Mouse (Mus musculus) urinary bladder, postnatal 4 days (tissue): Measurements from ENCODE around the gene Adrb1.

Experiments
- DNase-seq, 2 experiments: peaks; one replicate each; pipeline ENCODE4 v3.0.0; 2021 to 2022; ENCODE audit warnings: low spot score in 2 of 2

Adrb1 gene

DNA sequence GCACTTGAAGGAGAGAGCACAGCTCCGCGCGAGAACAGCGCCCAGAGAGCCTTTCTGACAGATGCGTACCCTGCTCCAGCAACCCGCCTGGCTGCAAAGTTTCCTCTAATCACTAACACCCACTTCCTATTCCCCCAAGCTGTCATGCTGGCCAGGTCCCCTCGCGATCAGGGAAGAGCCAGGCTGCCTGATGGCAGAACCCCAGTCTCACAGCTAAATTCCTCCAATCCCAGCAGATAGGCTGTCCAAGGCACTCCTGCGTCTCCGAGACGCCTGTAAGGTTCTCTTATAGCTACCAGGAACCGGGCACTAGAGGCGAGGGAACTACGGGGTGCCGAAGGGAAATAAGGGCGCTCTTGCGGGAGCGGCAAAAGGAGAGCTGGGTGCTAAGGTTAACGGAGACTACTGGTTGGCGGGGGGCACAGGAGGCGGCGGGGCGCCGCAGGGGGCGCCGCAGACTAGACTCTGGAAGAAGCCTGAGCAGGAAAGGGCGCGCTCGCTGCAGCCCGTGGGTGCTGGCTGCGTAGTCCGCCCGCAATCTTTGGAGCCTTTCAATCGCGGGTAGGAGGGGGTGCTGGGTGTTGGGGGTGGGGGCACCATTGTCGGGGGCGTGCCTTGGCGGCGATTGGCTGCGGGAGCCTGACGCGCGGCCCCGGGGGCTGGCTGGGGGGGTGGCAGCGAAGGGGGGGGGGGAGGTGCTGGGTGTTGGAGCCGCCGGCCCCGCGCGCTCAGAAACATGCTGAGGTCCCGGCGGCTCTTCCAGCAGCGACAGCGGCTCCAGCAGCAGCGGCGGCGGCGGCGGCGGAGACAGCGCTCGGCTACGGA lies at the start of gene Adrb1:
Gene Adrb1 (plus strand): TSS at position 813 of the 825 bp plus-strand sequence.
- peak; percentile 44 to 73 for DNase-seq

DNA sequence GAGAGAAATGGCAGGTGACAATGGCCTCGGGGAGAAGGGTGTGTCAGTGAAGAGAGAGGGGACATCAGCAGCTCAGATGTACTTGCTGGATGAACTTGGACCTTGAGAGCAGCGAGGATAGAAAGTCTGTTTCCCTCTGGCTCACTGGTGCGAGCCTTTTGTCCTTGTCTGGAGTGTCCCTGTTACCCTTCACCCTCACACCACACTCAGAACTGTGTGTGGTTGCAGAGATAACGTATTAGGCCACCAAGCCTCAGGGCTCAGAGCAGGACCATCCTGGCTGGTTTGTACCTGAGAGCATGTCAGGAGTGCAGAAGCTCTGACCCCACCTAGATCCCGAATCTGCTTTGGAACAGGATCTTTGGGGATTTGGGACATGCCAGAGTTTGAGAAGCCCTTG lies 46.3 kb upstream of the Adrb1 start:
- DNase-seq, result no peak

DNA sequence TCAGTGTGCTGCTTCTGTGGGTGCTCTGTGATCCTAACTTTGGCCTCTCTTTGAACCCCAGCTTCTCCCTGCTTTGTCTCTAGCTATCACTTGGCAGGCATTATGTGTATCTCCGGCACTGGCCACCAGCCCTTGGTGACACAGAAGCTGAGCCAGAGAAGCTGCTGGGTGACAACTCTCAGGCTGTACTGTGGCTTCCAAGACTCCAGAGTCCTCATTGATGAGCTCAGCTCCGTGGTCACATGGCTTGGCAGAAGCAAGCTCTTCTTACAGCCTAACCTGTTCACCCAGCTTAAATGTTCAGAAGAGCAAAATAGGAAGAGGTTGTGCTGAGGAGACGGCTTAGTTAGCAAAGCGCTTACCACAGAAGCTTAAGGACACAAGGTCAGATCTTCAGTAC lies 45.5 kb upstream of the Adrb1 start:
- DNase-seq, result no peak

DNA sequence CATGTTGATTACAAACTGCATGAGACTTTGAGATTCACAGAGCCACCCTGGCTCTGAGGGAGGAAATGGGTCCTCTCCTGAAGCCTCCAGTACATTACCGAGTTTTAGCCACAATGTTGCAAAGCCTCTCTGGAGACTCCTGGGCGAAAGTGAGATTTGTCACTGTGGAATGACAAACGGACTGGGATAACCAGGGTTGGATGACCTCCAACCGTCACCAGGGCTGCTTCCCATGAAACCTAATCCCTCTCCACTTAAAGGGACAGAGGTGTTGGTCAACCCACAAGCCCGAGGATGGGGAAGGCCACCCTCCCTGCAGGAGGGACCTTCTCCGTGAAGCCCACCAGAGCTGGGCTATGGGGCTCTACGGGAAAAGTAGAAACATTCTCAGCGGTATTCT lies 44.4 kb upstream of the Adrb1 start:
- no peak for DNase-seq

DNA sequence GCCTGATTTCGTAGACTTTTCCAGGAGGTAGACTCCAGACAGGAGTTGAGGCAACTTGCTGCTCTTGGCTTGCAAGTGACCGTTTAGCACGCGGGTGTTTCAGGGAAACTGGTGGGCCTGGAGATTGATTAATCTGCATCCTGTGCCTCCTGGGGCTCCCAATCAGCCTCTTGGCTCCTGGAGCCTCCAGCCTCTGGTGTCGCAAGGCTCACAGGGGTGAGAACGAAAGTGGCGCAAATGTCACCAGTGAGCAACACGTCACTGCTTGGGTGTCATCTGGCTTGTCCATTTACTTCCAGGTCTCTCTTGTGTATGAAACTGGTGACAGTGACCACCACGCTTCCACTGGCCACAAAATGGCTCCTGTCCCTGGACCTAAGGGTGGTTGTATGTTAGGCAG lies 43.5 kb upstream of the Adrb1 start:
- DNase-seq, result no peak

DNA sequence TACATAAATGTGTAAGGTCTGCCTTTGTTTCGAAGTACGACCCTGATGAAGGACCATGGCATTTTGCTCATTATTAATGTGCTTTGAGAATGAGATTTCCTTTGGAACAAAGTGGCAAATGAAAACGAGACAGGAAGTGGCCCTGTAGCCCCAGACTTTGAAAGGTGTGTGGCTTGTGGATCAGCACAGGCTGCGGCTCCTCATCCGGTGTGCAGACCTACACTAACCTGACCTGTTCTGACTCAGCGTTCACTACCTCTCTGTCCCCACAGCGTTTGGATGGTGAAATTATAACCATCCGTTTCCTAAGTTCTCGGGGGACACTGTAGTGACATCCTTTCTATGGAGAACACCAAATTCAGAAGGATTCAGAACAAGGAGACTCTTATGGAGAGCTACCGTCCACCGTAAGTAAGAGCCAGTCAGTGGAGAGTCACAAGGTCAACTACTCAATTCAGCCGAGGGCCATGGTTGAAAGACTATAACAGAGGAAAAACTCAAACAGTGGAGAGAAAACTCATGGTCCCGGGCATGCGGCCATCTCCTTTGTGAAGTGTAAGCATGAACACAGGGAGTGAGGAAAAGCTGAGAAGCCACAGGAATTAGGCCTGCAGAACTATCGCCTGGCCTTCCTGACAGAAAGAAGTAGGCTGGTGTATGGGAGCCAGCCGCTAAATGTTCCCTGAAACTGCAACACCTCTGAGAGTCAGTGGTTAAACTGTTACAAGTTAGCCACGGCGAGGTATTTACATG lies 42.6 kb upstream of the Adrb1 start:
- no peak for DNase-seq

DNA sequence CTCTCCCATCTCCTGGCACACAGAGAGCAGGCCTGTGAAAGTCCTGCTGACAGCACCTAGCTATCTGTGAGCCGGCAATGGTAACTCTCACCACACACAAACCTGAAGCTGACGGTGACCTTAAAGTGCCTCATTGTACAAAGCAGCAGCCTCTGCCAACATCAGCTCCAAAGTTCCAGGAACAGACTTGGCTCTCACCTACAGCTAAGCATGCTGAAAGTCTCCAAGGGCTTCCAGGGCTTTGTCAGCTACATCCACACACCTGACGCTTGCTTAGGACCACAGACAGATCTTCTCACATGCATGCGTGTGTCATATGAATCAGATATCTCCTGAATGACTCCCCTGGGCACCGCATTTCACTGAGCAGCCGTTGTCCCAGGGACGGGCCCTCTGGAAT lies 42.0 kb upstream of the Adrb1 start:
- no peak for DNase-seq

DNA sequence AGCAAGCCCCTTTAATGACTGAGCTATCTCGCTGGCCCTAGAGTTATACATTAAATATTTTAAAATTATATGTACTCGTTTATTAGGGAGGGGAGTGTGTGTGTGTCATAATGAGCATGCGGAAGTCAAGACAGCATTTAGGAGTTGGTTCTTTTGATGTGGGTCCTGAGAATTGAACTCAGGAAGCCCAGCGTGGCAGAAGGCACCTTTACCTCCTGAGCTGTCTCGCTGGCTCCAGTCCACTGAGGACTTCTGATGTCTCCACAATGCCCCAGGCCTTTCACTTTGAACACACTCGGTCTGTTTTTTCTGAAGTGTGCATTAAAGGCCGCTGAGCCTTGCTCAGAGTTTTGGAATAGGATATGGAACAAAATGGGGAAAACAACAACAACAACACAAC lies 39.7 kb upstream of the Adrb1 start:
- DNase-seq, result no peak

DNA sequence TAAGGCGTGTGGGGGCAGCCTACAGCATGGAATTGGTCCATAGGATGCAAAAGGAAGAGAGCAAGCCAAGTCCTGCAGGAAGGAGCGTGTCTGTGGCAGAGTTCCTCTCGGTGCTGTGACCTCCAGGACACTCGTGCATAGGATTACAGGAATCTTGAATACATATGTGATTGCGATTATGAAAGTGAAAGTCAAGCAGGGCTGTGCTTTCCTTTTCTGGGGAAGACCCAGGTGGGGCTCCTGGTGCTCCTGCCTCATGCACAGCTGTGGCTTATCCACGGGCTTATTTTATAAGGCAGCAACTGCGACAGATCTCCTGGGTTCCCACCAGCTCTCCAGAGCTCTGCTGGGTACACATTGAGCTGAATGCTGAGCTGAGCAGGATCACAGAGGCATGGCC lies 39.2 kb upstream of the Adrb1 start:
- no peak for DNase-seq

DNA sequence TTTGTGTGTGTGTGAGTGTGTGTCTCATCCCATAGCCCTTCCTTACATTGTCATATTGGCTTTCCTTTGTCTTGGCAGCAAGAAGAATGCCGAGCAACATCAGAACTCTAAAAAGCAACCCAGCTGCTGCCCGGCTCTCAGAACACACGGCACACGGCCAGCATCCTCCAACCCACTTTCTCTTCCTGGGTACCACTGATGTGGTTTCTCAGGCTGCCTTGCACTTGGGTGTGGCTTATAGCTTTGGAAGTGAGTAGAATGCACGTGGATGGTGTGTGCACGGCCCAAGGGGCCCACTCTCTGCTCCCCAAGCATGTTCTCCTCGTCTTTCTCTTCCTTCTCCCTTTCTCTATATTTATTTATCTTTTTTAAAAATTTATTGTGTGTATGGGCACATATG lies 36.5 kb upstream of the Adrb1 start:
- no peak for DNase-seq

DNA sequence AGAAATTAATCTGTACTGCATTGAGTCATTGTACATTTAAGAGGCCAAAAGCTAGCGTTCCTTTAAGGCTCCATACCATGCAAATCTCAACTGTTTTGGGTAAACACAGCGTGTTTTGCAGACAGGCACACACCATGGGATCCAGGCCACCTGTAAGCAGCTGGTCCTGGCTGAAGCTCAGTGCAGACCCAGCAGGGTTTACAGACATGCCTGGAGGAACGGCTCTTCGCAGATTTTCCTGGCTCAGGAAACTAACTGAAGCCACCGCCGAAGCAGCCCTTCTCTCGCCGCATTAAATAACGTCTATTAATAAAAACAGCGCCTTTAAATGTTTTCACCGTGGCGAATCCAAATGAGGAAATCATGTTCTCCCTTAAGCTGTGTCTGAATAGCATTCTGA lies 35.8 kb upstream of the Adrb1 start:
- no peak for DNase-seq

DNA sequence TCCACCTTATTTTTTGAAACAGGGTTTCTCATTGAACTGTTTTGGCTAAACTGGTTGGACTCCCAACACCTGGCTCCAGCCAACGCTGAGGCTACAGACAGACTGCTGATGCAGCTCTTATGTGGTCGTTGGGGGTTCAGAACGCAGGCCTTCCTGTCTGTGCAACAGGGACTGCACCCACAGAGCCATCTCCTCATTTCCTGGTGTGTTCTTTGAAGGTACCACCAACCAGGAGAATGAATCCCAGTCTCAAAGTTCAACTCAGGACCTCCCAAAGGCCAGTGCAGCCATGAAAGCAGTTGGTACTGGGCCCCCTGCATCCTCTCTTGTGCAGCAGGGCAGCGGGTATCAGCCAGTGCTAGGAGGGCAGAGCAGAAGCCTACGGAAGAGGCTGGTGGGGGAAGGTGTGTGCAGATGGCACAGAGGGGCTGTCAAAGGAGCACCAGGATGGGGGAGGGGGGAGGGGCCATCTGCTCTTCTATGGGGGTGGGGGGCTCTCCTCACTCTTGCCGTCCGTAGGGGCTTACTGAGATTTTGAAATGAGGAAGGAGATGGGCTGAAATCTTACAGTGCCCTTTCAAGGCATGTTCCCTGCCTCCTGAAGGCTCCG lies 34.9 kb upstream of the Adrb1 start:
- DNase-seq, result no peak

DNA sequence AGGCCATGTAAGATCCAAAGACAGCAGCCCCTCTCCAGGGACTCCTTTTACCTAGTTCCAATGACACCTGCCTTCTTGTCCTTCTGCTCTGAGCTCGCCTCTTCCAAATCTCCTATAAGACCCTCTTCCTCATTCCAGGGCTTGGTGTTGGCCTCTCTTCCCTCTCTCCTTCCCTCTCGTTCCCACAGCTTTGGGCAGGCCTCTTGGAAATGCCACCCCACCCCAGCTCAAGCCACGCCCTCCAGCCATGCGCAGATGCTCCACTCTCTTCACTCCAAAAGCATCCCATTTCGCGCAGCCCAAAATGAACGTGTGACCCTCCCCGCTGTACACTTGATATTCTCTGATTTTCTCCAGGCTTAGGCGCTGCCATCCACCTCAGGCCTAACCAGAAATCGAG lies 34.3 kb upstream of the Adrb1 start:
- no peak for DNase-seq

DNA sequence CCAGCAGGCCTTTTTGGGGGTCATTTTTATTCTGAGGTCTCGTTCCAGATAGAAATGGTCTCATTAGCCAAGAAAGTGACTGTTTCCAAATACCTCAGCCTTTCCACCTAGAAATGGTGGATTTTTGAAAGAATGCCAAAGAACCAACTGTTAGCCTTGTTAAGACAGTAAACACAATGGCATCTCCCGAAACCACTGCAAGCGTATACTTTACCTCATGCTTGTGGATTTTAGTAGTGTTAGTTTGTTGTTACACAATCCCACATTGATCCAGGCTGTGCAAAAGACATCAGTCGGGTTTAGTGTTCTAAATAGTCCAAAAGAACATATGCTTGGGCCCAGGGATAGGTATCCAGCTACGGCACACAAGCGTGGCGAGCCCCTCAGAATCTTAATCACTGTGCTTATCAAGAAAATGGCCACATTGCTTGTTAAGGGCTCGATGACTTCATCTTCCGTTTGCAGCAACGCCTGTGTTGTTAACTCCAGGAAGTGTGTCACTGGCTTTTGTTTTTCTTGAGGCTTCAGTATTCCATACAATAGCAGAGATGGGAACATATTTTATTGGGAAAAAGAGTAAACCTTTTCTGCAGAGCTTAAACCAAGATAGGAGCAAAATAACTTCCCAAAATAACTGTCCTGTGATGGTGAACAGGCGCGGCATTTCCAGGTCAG lies 33.2 kb upstream of the Adrb1 start:
- no peak for DNase-seq

DNA sequence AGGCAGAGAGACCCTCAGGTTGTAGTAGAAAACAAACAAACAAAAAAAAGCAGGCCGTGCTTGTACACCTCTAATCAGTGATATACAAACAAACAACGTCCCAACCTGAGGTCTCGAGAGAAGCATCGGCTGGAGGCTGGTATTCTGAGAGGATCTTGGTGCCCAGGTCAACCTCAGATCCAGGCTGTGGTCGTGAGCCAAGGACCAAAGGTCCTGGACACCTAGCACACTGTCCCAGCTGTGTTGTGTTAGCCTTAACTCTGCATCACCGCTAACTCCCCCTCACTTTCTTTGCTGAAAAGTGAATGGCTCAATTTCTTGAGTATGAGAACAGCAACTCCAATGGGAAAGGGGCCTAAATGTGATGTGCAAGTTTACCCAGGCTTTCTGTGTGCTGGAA lies 32.5 kb upstream of the Adrb1 start:
- DNase-seq, result no peak

DNA sequence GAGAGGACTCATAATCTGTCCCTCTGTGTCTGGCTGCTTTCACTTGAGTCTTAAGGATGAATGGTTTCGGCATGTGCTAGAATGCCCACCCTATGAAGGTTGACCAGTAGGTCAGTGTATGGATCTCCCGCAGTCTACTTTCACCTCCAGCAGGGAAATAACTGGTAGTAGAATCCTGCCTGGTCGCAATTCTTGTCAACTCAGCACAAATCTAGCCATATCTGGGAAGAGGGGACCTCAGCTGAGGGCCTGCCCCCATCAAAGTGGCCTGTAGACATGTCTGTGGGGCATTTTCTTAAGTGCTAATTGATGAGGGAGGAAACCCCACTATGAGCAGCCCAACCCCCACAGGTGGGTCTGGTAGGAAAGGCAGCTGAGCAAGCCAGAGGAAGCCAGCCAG lies 30.9 kb upstream of the Adrb1 start:
- no peak for DNase-seq

DNA sequence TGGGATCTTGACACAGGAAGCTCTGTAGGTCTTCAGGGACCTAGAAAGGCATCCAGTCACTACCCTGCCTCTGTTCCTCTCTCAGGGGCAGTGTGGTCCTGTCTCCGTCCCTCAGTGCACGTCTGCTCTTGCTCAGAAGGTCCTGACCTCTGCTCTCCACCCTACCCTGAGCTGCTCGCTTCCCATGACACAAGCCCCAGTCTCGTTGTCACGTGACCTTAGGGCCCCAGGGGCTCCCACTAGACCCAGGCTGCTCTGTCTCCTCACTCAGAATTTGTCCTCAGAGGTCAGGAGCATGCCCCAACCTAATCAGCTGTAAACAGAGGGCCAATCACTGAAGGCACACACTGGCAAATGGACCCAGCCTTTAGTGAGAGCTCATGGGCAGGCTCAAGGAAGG lies 29.5 kb upstream of the Adrb1 start:
- no peak for DNase-seq

DNA sequence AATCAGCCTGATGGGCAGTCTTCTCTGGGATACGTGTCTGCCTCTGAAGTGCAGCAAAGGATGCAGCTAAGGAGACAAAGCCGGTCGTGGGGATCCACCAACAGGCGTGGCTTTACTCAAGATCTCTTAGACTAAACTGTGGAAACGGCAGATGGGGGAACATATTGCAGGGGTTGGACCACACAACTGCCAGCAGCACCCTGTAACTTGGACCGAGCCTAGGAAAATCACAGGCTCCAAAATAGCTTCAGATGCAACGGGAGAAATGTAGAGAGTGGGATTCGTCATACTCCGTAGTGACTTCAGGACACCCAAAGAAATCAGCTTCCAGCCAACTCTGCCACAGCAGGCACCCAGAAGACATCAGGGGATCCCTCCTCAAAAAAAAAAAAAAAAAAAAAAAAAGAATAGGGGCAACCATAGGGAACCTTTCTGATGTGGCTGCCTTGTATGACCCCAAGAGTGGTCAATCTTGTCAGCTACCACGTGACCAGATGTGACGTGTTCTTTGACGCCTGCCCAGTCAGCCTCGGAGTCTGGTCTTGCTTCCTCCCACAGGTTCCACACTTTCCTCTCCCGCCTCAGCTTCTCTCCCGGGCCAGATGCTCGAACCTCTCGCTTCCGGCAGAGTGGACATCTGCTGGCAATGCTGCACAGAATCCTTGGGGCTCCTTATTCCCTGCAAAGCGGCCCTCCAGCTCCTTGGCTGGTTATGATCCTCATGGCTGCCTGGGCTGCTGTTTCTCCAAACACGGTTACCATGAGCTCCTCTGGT lies 24.4 kb upstream of the Adrb1 start:
- DNase-seq, result no peak

DNA sequence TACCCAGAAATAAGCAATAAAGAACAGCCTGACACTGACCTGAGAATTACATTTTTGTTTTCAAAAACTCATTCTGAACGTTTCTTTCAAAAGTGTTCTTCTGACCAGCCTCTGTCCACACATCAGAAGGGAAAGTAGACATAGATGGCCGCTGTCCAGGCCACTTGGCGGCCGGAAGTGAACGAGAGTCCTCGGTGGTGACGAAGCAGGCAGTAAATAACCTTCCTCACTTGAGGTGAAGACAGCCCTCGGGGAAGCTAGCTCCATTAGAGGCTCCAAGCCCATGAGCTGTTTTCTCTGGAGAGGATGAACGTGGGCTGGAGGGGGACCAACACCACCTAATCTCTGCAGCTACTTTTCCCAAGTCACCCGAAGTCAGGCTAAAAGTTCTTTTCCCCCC lies 21.2 kb upstream of the Adrb1 start:
- DNase-seq, result no peak

DNA sequence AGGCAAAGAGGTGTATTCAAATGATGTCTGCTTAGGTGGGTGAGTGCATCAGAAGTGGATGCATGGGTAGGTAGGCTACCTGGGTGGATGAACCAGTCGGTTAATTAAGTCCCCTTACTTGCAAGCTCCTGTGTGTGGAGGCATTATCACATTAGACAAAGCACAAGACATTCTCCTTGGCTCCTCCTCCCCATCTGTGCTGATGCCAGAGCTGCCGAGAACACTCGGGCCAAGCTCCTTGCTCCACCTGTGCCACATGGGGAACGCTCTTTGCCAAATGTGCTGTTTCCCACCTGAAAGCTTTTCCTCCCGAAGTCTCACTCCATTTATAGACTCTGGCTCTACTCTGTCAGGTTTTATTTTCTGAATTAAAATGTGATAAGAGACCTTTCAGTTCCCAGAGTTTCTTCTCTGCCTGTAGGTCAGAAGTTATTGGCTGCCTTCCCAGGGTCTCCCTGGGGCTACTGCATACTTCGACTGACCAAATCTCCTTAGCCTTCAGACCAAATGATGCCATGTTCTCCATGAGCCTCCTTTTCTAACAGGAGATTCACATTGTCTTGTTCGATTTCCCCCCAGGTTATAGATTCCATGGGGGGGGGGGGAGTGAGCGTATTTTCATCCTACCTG lies 20.5 kb upstream of the Adrb1 start:
- DNase-seq, result no peak

DNA sequence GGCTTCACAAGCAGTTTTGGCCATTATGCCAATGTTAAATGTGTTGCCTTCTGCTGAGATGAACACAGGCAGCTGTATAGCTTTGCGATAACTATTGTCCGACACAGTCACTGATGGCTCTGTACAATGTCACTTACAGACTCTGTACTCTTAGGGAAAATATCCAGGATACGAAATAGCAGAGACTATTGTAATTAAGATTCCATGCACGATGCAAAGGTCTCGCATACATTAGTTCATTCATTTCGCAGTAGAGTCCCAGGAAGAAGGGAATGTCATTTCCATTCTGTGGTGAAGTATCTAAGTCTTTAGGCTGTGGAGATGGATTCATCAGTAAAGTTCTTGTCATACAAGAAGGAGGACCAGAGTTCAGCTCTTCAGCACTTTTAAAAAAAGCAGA lies 20.0 kb upstream of the Adrb1 start:
- no peak for DNase-seq
